Mouse (Mus musculus) ES-E14 (cell line): ENCODE results near the gene Btd.

Source experiments
- HCFC1 ChIP-seq: IDR thresholded peaks from 2 replicates; pipeline ENCODE4 v1.6.1; 2012; ENCODE audit warnings: low read length, inconsistent platforms, borderline replicate concordance; ENCODE audit not compliant: insufficient read depth
- MAFK ChIP-seq: IDR thresholded peaks from 2 replicates; pipeline ENCODE4 v1.6.1; 2014; ENCODE audit warnings: mild to moderate bottlenecking, low read depth, low read length, inconsistent platforms; ENCODE audit not compliant: insufficient read depth

DNA sequence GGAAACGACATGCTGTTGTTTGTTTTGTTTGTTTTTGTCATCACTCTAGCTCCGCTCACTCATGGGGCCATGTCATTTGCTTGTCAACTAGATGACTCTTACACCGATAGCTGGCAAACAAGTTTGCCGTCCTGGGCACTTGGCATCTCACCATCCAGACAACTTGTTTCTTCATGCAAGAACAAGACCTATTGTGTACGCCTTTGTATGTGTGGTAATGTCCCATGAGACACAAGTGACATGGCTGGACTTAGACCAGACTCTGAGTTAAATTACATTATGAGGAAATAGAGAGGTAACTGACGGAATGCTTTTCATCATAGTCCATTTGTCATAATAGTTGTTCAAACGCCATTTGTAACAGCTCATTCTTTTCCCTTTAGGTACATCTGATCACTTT lies 5.1 kb downstream of the Btd start:
- no peak for TF ChIP-seq HCFC1
- TF ChIP-seq MAFK: no peak
